Mouse (Mus musculus) right cerebral cortex, adult 2 months (tissue): ENCODE data around the gene Matk.

ENCODE experiments used
- DNase-seq, 2 experiments: peaks; one replicate each; pipeline ENCODE4 v3.0.0; 2021 to 2022; ENCODE audit warnings: low spot score in 2 of 2

Matk gene

DNA sequence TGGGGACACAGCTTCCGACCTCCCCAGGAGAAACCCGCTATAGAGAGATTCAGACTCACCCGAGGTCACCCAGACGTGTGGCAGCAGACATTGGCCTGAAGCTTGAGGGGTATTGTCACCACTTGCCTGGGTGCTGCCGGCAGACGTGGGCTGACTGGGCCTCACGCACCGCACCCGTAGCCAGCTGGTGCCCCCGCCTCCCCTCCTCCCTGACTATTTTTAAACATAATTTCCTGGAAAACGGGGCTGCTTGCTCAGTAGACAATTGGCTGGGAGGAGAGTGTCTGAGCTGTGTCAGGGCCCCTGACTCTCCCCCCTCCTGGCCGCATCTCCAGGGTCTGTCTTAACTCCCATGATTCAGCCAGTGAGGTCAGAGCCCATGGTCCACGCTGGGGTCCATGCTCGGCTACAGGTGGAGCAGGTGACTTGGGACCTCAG is 50.1 kb downstream of the Matk start:
- peak; percentile 78 to 80 for DNase-seq

DNA sequence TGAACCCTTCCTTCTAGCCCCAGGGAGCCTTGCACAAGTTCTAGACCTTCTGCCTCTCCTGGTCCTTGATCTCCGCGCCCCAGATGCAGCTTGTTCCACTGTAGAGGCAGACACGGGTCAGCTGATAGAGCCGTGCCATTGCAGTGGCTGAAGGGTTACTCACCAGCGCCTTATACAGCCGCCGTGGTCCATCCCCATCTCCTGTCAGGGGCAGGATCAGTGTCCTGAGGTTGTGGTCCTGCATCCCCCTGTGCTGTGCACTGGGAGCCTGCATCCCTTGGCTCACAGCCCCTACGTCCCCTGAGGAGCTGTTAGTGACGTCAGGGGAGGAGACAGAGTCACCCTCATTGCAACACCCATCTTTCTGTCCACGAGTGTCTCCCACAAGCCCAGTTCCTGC is 50.5 kb downstream of the Matk start:
- DNase-seq = no peak

DNA sequence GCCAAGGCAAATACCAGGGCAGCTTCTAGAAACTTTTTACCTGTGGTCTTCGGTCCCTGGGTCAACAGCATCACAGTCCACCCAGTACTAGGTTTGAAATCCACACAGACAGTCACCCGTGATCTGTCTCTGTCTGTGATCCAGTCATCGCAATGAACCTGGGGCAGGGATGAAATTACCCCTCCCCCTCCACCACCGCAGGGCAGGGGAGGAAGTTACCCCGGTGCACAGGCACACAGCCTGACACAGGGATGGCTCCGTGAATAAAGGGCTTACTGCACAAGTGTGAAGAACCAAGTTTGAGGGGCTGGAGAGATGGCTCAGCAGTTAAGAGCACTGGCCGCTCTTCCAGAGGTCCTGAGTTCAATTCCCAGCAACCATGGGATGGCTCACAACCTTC is 51.0 kb downstream of the Matk start:
- DNase-seq = no peak

DNA sequence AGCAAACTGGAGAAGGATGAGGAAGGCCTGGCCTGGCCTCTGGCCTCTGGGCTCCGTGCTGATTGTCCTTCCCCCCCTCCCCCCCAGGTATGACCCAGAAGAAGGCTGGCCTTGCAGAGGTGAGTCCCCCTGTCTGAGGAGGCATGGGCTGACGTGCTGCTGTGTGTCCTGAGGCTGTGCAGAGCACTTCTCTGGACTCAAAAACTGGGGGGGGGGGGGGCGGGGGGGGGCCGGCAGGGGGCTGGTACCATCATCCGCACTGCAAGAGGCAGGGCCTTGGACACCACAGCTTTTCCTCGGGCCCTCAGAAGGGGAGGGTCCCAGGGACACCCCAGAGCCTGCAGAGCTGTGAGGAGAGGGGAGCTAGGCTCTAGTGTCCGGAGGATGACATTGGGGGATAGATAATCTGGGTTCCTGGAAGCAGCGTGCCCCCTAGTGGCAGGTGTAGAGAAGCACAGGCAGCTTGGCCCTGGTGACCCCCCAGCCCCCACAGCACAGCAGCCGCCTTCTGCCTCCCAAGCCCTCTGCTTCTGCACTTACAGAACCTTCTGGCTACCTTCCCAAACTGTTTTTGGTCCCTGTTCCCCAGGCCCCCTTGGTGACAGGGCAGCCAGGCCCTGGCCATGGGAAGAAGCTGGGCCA is 52.0 kb downstream of the Matk start:
- no peak for DNase-seq

DNA sequence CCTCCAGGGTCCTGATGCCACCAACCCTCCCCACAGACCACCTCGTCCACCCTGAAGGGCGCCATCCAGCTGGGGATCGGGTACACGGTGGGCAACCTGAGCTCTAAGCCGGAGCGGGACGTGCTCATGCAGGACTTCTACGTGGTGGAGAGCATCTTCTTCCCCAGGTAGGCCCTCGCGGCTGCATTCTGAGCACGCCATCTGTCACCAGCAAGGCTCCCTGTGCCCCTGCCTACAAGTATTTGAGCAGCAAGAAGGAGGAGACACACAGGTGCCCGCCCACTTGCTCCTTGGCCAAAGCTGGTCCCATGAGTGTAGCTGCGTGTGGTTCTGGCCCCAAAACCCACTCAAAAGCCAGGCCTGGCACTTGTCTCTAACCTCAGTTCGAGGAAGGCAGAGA is 52.9 kb downstream of the Matk start:
- no peak for DNase-seq

DNA sequence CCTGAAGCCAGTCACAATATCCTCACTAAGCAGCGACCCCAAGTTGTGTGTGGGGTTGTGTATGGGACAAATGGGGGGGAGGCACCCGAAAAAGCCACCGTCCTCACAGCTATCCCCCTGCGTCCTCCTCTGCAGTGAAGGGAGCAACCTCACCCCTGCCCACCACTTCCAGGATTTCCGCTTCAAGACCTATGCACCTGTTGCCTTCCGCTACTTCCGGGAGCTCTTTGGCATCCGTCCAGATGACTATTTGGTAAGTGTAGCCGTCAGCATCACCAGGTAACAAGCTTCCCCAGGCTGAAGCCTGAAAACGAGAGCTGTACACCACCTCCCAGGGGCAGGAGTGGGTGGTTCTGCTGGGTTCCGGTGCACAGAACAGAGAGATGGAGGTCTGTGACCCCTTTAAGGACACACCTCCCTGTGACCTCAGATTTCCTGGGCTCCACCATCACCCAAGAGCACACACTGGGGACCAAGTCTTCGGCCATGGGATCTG is 53.5 kb downstream of the Matk start:
- no peak for DNase-seq

DNA sequence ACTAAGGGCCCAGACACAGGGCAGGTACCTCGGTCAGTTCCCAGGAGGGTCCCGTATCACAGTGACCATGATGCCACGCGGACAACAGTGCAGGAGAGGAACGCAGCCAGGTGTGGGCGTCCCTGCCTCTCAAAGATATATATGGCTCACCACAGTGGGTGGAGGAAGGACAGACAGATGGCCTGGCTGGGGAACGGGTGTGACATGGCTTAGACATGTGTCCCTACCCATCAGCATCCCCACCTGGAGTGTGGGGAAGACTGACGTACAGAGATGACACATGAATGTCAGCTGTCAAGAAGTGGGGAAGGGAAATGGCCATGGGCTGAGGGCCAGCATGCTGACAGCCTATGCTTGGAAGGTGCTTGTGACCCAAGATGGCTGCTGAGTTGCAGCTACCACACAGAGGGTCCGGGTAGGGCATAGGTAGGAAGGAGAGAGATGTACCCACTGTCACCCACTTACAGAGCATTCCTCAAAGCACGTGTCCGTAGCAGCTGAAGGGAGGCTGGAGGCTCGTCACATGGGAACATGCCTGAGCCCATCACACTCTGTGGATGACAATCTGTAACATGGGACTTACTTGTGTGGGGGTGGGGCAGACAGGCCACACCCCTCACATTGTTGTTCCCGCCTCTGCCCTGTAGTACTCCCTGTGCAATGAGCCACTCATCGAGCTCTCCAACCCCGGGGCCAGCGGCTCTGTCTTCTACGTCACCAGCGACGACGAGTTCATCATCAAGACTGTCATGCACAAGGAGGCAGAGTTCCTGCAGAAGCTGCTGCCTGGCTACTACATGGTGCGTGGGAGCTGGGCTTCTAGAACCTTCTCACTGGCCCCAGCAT is 54.3 kb downstream of the Matk start:
- peak; percentile 69 to 70 for DNase-seq

DNA sequence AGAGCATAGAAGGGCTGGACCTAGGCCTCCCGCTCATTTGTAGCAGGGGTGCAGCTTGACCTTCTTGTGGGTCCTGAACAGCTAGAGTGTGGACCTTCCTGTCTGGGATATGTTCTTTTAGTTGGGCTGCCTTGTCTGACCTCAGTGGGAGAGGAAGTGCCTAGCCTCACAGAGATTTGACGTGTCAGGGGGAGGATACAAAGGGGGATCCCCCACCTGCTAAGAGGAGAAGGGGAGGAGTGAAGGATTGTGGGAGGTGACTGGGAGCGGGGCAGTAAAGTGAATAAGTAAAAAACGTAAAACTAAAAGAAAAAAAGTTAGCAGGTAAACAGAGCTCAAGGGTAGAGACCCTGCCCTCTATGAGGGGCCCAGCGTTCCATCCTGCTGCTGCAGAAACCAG is 56.8 kb downstream of the Matk start:
- DNase-seq = no peak
